Mouse (Mus musculus) myocyte (in vitro differentiated cells): ENCODE data around the gene Ptprg. TPM values are rescaled to one million over a fixed set of nuclear protein-coding genes. Genes with fewer than 3 reads are reported as not detected.

Source experiments
- H3K27me3 ChIP-seq: one replicate; pipeline ENCODE4 v1.6.1; 2011; ENCODE audit not compliant: control insufficient read depth, insufficient read depth, insufficient read length
- H3K36me3 ChIP-seq: one replicate; pipeline ENCODE4 v1.6.1; 2011; ENCODE audit not compliant: control insufficient read depth, insufficient read depth
- H3K4me2 ChIP-seq: one replicate; pipeline ENCODE4 v1.6.1; 2011; ENCODE audit warnings: low read depth, control low read depth
- H3K4me3 ChIP-seq: one replicate; pipeline ENCODE4 v1.5.1; 2011; ENCODE audit warnings: mild to moderate bottlenecking, control low read depth, moderate library complexity
- H3K79me2 ChIP-seq: one replicate; pipeline ENCODE4 v1.6.1; 2011; ENCODE audit not compliant: control insufficient read depth, insufficient read depth
- H3ac ChIP-seq: one replicate; pipeline ENCODE4 v1.6.1; 2011; ENCODE audit not compliant: control insufficient read depth, insufficient read length
- CEBPB ChIP-seq: IDR thresholded peaks from 2 replicates; pipeline ENCODE4 v1.6.1; 2011; ENCODE audit warnings: mild to moderate bottlenecking, moderate library complexity; ENCODE audit not compliant: poor library complexity, insufficient read depth, severe bottlenecking
- E2F4 ChIP-seq: IDR thresholded peaks from one replicate; pipeline ENCODE4 v1.6.1; 2011; ENCODE audit warnings: mild to moderate bottlenecking, control low read depth, moderate library complexity; ENCODE audit not compliant: insufficient read depth
- MAX ChIP-seq: IDR thresholded peaks from one replicate; pipeline ENCODE4 v1.6.1; 2011; ENCODE audit warnings: low read depth, mild to moderate bottlenecking, control low read depth
- MYOD1 ChIP-seq, 3 experiments: IDR thresholded peaks; one replicate each; pipeline ENCODE4 v1.6.1; 2011; ENCODE audit warnings: control low read depth in 2 of 3, low read depth in 2 of 3, mild to moderate bottlenecking in 2 of 3, moderate library complexity in 1 of 3; ENCODE audit not compliant: insufficient read length in 2 of 3, control insufficient read depth in 1 of 3
- MYOG ChIP-seq, 3 experiments: IDR thresholded peaks; one replicate each; pipeline ENCODE4 v1.6.1; 2011; ENCODE audit warnings: control low read depth in 2 of 3, low read depth in 2 of 3, mild to moderate bottlenecking in 2 of 3; ENCODE audit not compliant: insufficient read length in 2 of 3, control insufficient read depth in 1 of 3, insufficient read depth in 1 of 3
- POLR2A ChIP-seq: IDR thresholded peaks from one replicate; pipeline ENCODE4 v1.6.1; 2011; ENCODE audit warnings: low read depth, mild to moderate bottlenecking, control low read depth, moderate library complexity; ENCODE audit not compliant: insufficient read length
- POLR2AphosphoS2 ChIP-seq: IDR thresholded peaks from one replicate; pipeline ENCODE4 v1.6.1; 2011; ENCODE audit warnings: low read depth, control low read depth; ENCODE audit not compliant: insufficient read length
- REST ChIP-seq: IDR thresholded peaks from one replicate; pipeline ENCODE4 v1.6.1; 2011; ENCODE audit warnings: mild to moderate bottlenecking, control low read depth, moderate library complexity; ENCODE audit not compliant: insufficient read depth, insufficient read length
- SRF ChIP-seq: IDR thresholded peaks from one replicate; pipeline ENCODE4 v1.6.1; 2011; ENCODE audit warnings: low read depth; ENCODE audit not compliant: control insufficient read depth, insufficient read length
- TCF12 ChIP-seq: IDR thresholded peaks from one replicate; pipeline ENCODE4 v1.6.1; 2011; ENCODE audit warnings: mild to moderate bottlenecking, control low read depth; ENCODE audit not compliant: poor library complexity, insufficient read depth, severe bottlenecking
- TCF3 ChIP-seq: IDR thresholded peaks from one replicate; pipeline ENCODE4 v1.6.1; 2011; ENCODE audit warnings: low read depth, control low read depth; ENCODE audit not compliant: insufficient read length
- USF1 ChIP-seq: IDR thresholded peaks from one replicate; pipeline ENCODE4 v1.6.1; 2011; ENCODE audit warnings: low read depth, mild to moderate bottlenecking, control low read depth, moderate library complexity
- polyA plus RNA-seq: library from polyadenylated mRNA; unstranded; fragments of >200 nt; fragmentation: generic; extraction: Trizol; gene quantifications from one replicate; pipeline ENCODE4 v1.2.1, GENCODE M21; 2012; ENCODE audit warnings: missing spikeins

Ptprg gene
- polyA plus RNA-seq, 1 experiment: 14.4 TPM

DNA sequence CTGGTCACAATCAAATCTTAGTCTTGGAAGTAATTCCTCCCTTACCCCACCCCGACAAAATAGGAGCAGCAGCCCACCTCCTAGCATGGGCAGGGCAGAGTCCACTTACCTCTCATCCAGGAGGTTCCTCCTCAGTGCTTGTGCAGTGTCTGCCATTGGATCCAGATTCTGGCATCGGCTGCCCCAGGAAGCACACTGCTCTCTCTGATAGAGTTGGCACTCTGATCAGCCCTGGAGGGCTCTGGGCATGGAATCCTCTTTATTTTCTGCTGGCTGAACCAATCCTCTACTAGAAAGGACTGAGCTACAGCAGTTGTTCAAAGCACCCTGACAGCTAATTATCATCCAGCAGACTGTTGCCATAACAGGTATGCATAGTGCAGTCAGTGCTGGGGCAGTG lies 272.2 kb downstream of the Ptprg start:
- H3K36me3 ChIP-seq: no peaks in the 10 kb centered on the region
- H3K79me2 ChIP-seq: no peaks in the 10 kb centered on the region
- H3K4me2 ChIP-seq: no peak overlapping the region
- TF ChIP-seq REST: no peak
- no peak for TF ChIP-seq MYOD1 (IDR thresholded peaks at IDR 0.05; ENCODE audit: control insufficient read depth in 1 of 3, insufficient read length in 2 of 3, low read depth in 2 of 3)
- no peak for TF ChIP-seq MYOG (IDR thresholded peaks at IDR 0.05; ENCODE audit: control insufficient read depth in 1 of 3, insufficient read depth in 1 of 3, insufficient read length in 2 of 3, low read depth in 2 of 3)
- no peak for TF ChIP-seq SRF
- TF ChIP-seq CEBPB: no peak
- TF ChIP-seq E2F4: no peak
- TF ChIP-seq TCF3: no peak
- TF ChIP-seq POLR2AphosphoS2: no peak
- TF ChIP-seq POLR2A: no peak
- TF ChIP-seq MAX: no peak
- TF ChIP-seq USF1: no peak
- TF ChIP-seq TCF12: no peak
- no peak overlapping the region for H3K4me3 ChIP-seq
- H3K27me3 ChIP-seq: no peaks in the 10 kb centered on the region
- no peak overlapping the region for H3ac ChIP-seq

GRCm38 (mm10) chr14:11828086-11828485 lies 274.8 kb downstream of the Ptprg start:
- no peaks in the 10 kb centered on the region for H3K79me2 ChIP-seq
- H3ac ChIP-seq: no peak overlapping the region
- H3K4me2 ChIP-seq: no peak overlapping the region
- H3K4me3 ChIP-seq: no peak overlapping the region
- no peaks in the 10 kb centered on the region for H3K36me3 ChIP-seq
- TF ChIP-seq TCF12 (no peak), POLR2AphosphoS2 (no peak), CEBPB (no peak), POLR2A (no peak), MYOD1 (IDR thresholded peaks at IDR 0.05; ENCODE audit: control insufficient read depth in 1 of 3, insufficient read length in 2 of 3, low read depth in 2 of 3) (no peak), E2F4 (no peak), USF1 (no peak), REST (no peak), TCF3 (no peak), MAX (no peak), MYOG (IDR thresholded peaks at IDR 0.05; ENCODE audit: control insufficient read depth in 1 of 3, insufficient read depth in 1 of 3, insufficient read length in 2 of 3, low read depth in 2 of 3) (no peak)
- H3K27me3 ChIP-seq: no peaks in the 10 kb centered on the region

DNA sequence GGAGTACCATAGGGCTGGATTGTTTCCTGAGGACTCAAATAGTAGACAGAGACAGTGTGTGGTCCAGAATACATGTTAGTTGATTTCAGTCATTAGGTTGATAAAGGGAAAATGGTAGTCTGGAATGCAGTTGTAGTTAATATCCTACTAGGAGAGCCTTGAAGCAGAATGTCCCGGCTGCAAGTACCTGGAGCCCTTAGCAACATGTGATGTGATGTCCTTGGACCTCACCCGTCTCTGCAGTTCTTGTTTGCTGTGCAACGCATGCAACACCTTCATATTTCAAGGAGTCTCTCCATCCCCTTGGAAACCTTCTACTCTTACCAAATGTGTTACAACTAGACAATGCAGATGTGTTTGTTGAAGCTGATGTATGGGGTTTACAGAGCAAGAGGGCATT lies 280.3 kb downstream of the Ptprg start:
- no peak overlapping the region for H3K4me2 ChIP-seq
- no peaks in the 10 kb centered on the region for H3K36me3 ChIP-seq
- TF ChIP-seq SRF (no peak), MAX (no peak), TCF3 (no peak), USF1 (no peak), MYOG (IDR thresholded peaks at IDR 0.05; ENCODE audit: control insufficient read depth in 1 of 3, insufficient read depth in 1 of 3, insufficient read length in 2 of 3, low read depth in 2 of 3) (no peak), CEBPB (no peak), POLR2AphosphoS2 (no peak), REST (no peak), E2F4 (no peak), POLR2A (no peak), TCF12 (no peak), MYOD1 (IDR thresholded peaks at IDR 0.05; ENCODE audit: control insufficient read depth in 1 of 3, insufficient read length in 2 of 3, low read depth in 2 of 3) (no peak)
- no peaks in the 10 kb centered on the region for H3K79me2 ChIP-seq
- no peaks in the 10 kb centered on the region for H3K27me3 ChIP-seq
- no peak overlapping the region for H3ac ChIP-seq
- no peak overlapping the region for H3K4me3 ChIP-seq

DNA sequence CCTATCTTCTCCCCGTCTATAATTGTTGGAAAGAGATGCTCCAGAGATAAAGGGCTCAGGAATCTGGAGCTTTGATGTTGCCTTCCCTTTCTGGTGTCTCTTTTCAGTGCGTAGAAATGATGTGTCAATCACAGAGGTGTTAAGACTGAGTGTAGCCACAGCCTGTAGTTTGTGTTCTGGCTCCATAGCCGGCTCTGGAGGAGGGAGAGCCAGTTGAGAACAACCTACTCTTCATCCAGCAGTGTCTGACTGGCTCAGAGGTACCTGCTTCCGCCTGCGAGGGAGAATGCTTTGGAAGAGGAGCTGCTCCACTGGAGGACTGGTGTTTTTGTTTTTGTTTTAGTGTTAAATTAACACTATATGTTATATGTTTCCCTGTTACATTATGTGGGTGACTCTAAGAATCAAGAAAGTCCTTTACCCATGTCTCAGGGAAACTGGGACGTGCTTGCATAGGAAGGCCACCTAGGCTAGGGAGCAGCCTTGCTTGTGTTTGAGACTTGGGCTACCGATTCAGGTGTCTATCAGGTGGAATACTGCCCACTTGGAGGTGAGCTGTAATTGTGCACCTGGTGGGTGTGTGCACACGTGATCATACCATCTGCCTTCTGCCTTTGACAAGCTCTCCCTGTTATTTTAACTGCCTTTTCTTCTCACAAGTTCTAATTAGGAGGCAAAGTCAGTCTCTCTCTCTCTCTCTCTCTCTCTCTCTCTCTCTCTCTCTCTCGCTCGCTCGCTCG lies 282.5 kb downstream of the Ptprg start:
- H3K4me3 ChIP-seq: no peak overlapping the region
- no peak overlapping the region for H3ac ChIP-seq
- H3K36me3 ChIP-seq: no peaks in the 10 kb centered on the region
- H3K27me3 ChIP-seq: no peaks in the 10 kb centered on the region
- no peak for TF ChIP-seq POLR2A
- TF ChIP-seq MYOD1 (IDR thresholded peaks at IDR 0.05; ENCODE audit: control insufficient read depth in 1 of 3, insufficient read length in 2 of 3, low read depth in 2 of 3): no peak
- TF ChIP-seq TCF3: no peak
- TF ChIP-seq REST: no peak
- no peak for TF ChIP-seq MAX
- no peak for TF ChIP-seq TCF12
- TF ChIP-seq USF1: no peak
- no peak for TF ChIP-seq MYOG (IDR thresholded peaks at IDR 0.05; ENCODE audit: control insufficient read depth in 1 of 3, insufficient read depth in 1 of 3, insufficient read length in 2 of 3, low read depth in 2 of 3)
- TF ChIP-seq CEBPB: no peak
- no peak for TF ChIP-seq POLR2AphosphoS2
- no peak for TF ChIP-seq SRF
- TF ChIP-seq E2F4: no peak
- no peaks in the 10 kb centered on the region for H3K79me2 ChIP-seq
- H3K4me2 ChIP-seq: no peak overlapping the region
